Mouse (Mus musculus) brain, embryonic 18.5 days (tissue): ENCODE measurements around the gene Zdhhc17.

Experiments used
- DNase-seq: peaks from one replicate; pipeline ENCODE4 v3.0.0-alpha.2; 2012; ENCODE audit warnings: low read depth, low spot score

Gene Zdhhc17

DNA sequence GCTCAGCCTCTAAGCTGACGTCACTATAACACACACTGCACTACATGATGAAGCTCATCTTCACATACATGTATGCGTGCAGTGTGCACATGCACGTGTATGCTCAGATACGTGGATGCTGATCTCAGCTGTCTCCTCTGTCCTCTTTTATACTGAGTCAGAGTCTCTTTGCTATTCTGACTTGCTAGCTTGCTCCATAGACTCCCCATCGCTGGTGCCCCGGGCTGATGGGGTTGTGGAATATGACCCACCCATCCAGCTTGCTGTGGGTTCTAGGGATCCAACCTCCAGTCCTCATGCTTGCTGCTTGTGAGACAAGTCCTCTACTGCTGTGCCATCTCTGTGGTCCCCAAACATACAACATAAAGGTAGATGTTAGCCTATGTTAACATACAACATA lies 51.1 kb downstream of the Zdhhc17 start:
- DNase-seq = no peak

DNA sequence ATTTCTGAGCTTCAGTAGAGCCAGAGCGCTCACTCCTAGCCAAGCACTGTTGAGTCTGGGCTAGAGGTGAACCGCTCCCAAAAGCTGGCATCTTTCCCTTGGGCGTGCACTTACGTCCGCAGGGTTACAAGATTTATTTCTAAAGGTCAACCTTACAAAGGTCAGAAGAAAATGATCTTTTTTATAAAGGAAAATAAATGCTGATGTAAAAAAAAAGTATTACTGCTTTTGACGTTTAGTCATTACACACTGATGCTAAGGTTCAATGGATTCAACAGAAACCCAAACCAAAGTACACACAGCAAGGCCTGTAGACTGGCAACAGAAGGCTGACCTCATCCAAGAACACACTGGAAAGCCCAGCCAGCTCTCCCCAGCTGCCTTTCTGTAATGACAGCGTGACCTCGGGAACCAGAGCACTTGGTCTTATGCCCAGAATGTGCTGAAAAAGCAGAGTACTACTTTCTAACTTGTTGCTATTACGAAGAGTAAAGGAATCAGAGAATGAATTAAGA lies 56.9 kb downstream of the Zdhhc17 start:
- DNase-seq = peak; percentile 37

DNA sequence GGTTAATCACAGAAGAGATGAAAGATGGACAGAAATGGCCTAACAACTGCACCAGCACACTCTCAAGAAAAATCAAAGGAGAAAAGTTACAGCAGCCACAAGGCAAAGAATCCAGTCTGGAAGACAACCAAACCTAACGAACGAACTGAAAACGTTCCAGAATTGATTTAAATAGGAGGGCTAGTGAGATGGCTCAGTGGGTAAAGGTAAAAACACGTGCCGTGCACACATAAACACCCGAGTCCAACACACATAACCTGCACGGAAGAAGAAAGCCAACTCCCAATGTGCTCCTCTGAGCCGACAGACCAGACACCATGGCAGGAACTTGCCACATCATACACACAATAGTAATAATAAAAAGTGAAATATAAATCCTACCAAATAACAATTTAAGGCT lies 57.7 kb downstream of the Zdhhc17 start:
- DNase-seq = no peak

DNA sequence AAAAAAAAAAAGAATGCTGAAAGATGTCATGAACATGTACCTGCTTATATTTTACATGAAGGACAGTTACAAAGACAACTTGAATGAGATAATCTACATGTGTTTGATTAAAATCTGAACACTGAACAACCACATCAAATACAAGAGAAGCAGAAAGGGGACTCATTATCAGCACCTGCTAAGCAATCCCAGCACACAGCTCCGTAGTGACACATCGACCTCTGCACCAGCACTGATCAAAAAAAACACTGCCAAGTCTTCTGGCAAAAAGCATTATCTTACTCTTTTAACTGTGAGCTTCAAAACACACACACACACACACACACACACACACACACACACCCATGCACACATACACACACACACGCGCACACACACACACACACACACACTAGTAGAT lies 58.2 kb downstream of the Zdhhc17 start:
- no peak for DNase-seq

DNA sequence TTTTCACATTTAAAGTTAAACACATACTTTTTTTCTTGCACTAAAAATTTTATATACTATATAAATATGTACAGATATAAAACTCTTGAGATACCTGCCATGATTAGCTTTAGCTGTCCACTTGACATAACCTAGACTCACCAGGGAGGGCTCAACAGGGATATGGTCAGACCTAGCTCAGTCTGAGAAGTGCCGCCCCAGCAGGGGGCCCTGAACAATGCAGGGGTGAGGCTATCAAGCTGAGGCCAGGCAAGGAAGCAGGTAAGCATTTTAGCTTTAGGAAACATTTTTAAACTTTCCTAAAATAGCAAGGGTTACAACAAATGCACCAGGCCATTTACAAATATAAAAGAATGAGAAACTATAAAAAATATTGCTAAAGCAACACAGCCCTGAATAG lies 58.8 kb downstream of the Zdhhc17 start:
- no peak for DNase-seq

DNA sequence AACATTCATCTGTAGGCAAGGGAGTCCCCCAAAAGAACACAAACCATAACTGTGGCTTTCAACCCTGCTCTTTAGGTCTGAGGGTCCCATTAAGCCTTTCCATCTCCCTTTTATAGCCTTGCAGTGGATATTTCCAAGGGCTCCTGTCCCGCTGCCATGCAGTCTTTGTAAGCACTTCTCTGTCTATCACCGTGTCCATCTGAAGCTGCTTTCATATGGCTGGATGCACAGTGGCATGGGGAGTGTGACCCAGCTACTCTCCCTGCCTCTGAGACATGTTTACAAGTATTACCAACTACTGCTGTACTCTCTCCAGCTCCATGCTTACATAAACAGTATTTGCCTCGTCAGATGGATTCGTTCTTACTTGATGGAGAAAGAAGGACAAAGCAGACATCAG lies 62.4 kb downstream of the Zdhhc17 start:
- DNase-seq = no peak

DNA sequence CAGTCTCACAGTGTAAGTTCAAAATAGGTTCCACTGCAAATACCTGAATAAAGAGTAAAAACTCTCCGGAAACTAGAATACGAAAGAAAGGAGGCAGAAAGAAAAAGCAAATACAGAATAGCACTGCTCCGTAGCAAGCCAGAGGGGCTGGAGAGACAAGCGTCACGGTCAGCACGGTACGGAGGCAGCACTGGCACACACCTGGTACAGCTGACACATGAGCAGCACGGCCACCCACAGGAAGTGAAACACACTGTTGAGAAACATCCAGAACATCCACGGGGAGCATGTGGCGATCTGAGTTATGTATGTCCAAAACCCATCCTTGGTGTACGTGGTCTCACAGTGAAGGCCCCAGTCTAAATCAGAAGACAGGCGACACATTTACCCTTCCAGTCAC lies 64.0 kb downstream of the Zdhhc17 start:
- no peak for DNase-seq

DNA sequence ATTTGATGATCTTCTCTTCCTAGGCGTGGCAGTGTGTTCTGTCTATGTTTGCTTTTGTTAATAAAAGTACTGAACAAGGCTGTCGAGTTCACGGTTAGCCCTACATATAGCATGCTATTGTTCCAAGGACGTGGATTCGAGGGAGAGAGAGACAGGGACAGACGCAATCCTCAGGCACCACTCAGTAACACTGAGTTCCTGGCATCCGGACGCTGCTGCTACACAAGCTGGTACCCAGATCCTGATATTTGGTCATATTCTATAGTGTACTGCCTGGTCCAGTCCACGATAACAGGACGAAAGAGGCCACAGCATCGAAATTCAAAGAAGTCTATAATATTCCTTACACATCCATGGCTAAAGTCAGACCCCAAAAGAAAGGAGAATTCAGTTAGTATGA lies 65.8 kb downstream of the Zdhhc17 start:
- no peak for DNase-seq

DNA sequence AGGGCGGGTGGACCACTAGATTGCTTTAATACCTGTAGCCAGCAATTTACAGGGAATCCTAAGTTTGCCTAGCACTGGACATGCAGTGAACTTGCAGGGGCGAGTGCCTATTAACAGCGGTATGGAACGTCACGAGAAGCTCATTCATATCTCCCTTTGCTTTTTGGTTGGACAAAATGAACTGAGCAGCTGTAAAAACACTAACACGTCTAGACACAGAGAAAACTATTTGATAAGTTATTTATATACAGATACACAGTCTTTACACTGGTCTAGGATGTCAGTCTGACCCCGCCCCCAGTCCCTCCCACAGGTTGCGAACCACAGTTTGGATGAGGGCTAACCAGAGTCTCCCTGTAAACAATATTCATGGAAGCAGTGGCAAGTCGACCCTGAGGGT lies 67.1 kb downstream of the Zdhhc17 start:
- DNase-seq = no peak

DNA sequence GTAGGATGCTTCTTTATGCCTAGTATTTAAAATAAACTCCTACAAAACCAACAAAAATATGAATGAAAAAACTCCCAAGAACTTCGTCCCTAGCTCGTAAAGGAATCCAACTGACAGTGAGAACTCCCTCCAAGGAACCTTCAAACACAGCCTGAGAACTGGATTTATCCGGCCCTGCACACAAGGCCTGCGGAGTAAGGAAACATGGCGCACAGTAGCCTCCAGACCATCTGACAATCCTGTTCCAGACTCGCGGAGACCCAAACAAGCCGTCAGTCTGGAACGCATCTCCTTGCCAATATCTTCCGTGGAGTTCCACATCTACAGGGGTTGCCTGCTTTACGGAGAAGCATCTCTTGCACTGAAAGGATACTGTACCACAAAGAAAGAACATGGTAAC lies 68.0 kb downstream of the Zdhhc17 start:
- no peak for DNase-seq

DNA sequence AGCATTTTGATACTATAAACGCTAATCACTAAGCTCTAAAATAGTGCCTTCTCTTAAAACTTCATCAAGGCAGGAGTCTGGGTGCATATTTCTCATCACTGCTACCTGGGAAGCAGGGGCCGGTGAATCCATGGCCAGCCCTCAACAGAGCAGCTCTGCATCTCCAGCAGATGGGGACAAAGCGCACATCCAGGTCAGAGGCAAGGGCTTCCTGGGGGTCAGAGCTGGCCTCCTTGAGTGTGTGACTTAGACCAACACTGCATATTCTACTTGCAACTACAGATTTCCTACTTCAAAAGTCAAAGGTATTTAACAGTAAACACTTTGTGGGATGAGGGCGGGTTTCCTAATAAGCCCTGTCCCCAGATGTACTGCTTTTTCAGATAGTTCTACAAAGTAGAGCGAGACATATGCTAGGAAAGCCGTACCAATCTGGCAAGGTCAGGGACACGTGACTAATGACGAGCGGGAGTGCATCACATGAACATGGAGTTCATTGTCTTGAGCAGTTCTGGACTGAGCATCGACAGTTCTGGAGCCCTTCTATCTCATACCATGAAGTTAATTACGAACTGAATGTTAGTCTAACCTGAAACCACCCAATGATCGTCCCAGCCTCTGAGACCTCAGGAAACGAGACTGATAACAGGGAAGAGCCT lies 69.1 kb downstream of the Zdhhc17 start:
- no peak for DNase-seq

DNA sequence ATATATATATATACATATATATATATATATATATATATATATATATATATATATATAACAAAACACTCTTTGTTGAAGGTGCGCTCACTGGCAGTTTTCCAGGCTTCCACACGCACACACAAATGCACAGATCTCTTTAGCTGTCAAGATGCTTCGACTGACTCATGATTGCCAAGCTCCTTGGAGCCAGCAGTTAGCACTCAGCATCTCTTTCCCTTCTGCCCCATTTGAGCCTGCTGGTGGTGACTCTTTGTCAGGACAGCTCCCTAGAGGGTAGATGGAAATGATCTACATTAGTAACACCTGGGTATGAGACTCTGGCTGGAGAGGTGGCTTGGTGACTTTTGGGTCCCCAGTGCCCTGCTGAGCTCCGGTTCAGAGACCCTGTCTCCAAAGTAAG lies 70.2 kb downstream of the Zdhhc17 start:
- no peak for DNase-seq

DNA sequence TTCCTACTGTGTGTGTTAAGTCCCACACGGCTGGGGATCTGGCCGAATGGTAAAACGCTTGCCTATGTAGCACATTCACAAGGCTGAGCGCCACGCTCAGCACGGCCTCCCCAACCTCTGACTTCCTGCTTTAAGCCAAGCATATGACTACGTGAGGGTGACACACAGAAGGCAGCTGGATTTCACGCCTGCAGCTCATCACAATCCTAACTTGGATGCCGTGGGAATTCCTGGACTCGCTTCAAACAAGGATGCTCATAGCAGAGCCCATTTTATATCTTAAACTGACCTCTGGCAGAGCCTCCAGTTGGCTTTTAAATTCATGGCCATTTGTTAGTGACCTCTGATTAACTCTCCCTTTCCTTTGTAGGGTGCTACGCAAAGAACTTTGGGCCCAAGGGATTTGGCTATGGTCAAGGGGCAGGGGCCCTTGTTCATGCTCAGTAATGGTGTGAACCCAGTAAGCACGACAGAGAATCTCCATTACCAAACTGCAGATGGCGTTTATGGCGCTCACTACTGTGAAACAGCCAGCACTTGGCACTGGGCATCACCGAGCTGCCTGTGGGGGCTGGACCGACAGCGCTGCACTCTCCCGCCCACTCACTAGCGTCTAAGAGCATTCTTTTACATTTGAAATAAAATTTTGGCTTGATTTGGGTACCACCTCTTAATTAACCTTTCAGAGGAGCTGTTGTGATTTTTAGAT lies 70.9 kb downstream of the Zdhhc17 start:
- DNase-seq = no peak

DNA sequence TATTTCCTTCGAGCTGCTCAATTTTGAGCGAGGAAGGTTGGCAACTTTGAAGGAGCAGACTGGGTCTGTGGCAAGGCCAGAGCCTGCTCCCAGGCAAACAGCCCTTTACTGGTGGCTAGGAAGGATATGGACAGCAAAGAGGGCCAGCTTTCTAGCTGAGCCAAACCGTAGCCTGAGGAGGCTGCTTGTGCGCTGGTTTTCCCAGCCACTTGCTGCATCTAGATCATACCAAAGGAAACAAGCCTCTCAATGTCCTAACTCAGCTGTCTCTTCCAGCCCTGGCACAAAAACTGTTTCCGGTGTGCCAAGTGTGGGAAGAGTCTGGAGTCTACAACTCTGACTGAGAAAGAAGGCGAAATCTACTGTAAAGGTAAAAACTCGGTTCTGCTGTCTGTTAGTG lies 71.6 kb downstream of the Zdhhc17 start:
- DNase-seq = no peak

DNA sequence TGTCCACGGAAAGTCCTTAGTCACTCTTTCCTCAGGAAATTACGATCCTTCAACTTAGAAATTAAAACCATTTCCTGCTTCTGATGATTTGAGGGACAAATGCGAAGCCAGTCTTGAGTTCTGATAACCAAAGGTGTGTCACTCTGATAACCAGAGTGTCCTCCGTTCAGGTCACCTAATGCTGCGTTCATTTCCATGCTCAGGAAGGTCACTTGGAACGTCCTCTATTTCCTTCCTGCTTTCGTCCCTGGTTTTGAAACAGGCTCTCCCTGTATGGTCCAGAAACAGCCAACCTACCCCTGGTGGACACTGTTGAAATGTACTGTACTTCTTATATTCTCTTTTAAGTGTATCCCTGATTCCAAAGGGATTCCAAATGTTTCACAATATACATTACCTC lies 74.3 kb downstream of the Zdhhc17 start:
- no peak for DNase-seq

DNA sequence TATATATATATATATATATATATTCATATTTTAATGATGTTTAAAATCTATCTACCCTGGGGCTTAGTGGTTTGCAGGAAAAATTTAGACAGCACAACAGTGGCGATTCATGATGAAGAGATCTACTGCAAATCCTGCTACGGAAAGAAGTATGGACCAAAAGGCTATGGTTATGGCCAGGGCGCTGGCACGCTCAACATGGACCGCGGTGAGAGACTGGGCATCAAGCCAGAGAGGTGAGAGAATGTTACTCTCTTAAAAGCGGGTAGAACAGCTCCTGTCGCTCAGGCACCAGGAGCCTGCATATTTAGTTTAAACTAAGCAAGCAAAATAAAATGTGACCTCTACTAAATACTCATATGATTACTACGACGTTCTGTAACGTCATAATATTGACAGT lies 74.9 kb downstream of the Zdhhc17 start:
- no peak for DNase-seq

DNA sequence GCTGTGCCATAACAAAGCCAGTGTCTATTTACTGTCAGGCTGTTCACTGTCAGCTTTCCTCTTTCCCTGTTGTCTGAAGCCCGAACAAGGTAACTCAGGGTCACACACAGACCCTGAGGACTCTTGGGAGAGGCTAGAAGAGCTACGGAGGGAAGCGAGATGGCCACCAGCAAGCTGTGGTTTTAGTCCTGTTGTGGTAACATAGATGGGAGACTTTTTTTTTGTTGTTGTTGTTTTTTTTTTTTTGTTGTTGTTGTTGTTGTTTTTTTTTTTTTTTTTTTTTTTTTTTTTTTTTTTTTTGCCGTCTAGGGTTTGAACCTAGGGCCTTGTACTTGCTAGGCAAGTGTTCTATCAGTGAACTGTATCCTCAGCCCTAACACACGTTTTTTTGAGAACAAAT lies 76.4 kb downstream of the Zdhhc17 start:
- no peak for DNase-seq

DNA sequence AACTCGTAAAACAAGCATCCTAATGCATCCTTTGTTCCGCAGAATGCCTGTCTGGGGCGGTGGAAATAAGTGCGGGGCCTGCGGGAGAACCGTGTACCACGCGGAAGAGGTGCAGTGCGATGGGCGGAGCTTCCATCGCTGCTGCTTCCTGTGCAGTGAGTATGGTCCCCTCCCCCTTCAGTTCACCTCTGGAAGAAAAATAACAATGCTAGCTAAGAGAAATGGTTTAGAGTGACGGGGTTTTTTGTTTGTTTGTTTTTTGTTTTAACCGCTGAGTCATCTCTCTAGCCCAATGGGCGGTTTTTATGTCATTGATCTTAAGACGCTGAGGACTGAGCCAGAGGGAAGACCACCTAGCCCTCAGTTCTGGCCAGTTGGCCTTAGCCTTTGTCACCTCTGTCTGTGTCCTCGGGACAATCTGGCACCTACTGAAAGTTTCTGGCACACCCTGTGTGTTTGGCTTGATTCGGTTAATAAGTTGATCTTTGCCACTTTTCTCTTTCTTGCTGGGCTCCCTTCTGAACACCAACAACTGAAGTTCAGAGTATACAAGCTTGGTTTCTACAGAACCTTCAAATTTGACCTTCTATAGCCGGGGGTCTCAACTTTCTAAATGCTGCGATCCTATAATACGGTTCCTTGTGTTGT lies 77.9 kb downstream of the Zdhhc17 start:
- DNase-seq = no peak

DNA sequence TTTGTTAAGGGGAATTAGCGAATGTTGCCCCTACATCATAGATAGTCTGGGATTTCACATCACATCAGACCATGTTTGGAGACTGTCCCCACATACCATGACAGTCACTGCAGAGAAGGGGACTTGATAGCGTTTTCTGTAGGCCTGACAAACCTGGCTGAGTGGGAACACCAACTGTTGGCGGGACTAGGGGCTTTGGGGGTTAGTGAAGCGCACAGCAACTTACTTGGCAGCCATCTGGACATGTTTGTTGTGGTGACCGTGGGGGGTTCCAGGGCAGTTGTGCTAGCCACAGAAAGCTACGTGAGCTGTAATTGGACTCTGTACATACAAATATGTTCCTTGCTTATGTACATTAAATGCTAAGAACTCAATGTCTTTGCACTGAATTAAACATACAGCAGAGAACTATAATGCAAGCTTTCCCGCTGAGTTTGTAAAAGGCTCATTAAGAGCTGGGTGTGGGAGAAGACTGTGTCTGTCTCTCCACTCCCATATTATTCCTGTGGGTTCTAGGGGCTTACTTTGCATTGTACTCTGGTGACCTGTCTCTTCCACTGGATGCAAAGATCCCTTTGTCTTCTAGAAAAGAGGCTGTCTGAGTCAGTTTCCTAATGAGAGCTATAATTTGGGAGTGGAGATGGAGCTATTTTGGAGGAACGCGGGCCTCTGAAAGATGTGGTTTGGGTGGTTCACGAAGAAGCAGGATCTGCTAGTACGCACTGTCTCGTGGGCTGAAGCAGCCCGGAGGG lies 78.6 kb downstream of the Zdhhc17 start:
- DNase-seq = no peak

DNA sequence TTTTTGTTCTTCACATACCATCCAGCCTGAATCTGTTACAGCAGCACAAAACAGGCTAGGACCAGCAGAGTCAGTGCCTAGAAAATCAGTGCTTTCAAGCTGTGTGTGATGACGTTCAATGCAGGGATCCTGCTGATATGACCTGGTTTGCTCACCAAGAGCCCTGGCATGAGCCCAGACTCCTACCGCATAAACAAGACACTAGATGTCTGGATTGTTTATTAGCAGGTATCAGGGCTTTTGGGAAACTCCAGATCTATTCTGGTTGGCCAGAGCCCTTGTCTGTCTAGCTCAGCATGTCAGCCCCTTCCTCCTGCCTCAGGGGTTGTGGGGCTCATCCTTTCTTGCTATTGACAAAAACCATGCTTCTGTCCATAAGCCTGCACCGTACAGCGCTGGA lies 80.2 kb downstream of the Zdhhc17 start:
- DNase-seq = no peak

DNA sequence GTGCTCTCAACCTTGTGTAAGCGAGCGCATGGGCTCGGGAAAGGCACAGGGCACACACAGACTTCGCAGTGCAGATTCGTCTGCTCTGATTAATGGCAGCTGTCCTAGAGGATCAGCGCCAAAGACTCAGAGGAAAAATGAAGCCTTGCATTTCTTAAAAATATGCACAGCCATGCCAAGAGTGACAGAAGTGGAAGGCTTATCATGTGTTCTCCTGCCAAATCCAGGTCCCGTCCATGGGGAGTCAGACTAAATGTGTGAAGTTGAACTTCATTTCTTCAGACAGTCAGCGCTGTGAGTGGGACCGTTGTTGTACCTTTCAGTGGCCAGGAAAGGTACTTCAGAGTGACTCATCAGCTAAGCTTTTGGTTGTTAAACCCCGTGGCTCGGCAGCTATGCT lies 82.4 kb downstream of the Zdhhc17 start:
- no peak for DNase-seq

DNA sequence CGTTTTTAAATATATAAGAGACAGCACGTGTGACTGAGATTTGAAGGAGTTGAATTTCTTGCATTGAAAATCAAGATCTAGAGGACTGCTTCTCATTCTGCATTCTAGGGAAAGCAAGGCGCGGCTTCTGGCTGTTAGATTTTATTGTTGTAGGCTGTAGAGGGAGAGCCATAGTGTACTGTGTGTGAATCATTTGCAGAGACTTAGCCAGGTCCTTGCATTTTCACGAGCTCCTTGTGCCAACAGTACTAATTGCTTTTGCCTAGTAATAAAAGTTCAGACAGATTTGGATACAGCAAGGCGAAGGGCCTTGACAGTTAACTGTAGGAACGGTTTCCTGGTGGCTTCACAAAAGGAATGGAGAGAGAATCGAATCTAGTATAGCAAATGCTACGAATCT lies 87.3 kb downstream of the Zdhhc17 start:
- no peak for DNase-seq
